Mouse (Mus musculus) right cerebral cortex, adult 18-20 months (tissue): ENCODE measurements around the gene Atad2b.
A peak's percentile ranks its signal among the peaks of the same experiment; 100 is the strongest.
"Not testable (repeated sequence)": the region's sequence is repeated elsewhere in the genome, so short reads cannot be mapped to it uniquely, and the experiment has no call there.

Source experiments
- DNase-seq: peaks from one replicate; pipeline ENCODE4 v3.0.0; 2022; ENCODE audit warnings: mixed read lengths

Atad2b gene

GRCm38 (mm10) chr12:4911716-4912115 lies 5.4 kb upstream of the Atad2b start:
- DNase-seq, result no peak

GRCm38 (mm10) chr12:4914441-4914840 lies 2.7 kb upstream of the Atad2b start:
- DNase-seq, result no peak

GRCm38 (mm10) chr12:4914944-4915343 lies 2.2 kb upstream of the Atad2b start:
- no peak for DNase-seq

GRCm38 (mm10) chr12:4917805-4918591 lies 845 bp downstream of the Atad2b start:
- peak; percentile 57 for DNase-seq

- DNase-seq, result no peak
Observed at GRCm38 (mm10) chr12:4928197-4928596, 11.0 kb downstream of the Atad2b start.

GRCm38 (mm10) chr12:4930820-4931548 lies 13.8 kb downstream of the Atad2b start:
- no peak for DNase-seq

- DNase-seq, result no peak
Observed at GRCm38 (mm10) chr12:4952272-4952671, 35.1 kb downstream of the Atad2b start.

GRCm38 (mm10) chr12:4953156-4953555 lies 36.0 kb downstream of the Atad2b start:
- DNase-seq, result peak; percentile 7

GRCm38 (mm10) chr12:4972939-4973338 lies 55.8 kb downstream of the Atad2b start:
- peak; percentile 45 for DNase-seq

GRCm38 (mm10) chr12:4978324-4978723 lies 61.2 kb downstream of the Atad2b start:
- no peak for DNase-seq

GRCm38 (mm10) chr12:4996981-4997380 lies 79.8 kb downstream of the Atad2b start:
- no peak for DNase-seq

GRCm38 (mm10) chr12:5005338-5005737 lies 88.2 kb downstream of the Atad2b start:
- DNase-seq, result peak; percentile 21

- not testable (repeated sequence) for DNase-seq
Observed at GRCm38 (mm10) chr12:5005776-5006175, 88.6 kb downstream of the Atad2b start.

- DNase-seq, result not testable (repeated sequence)
Observed at GRCm38 (mm10) chr12:5008638-5009037, 91.5 kb downstream of the Atad2b start.

GRCm38 (mm10) chr12:5025226-5025861 lies 108.2 kb downstream of the Atad2b start:
- peak; percentile 15 for DNase-seq

GRCm38 (mm10) chr12:5029035-5029434 lies 111.9 kb downstream of the Atad2b start:
- peak; percentile 19 for DNase-seq

- peak; percentile 38 for DNase-seq
Observed at GRCm38 (mm10) chr12:5038008-5038407, 120.9 kb downstream of the Atad2b start.

- no peak for DNase-seq
Observed at GRCm38 (mm10) chr12:5044141-5044540, 127.0 kb downstream of the Atad2b start.

GRCm38 (mm10) chr12:5048104-5048503 lies 131.0 kb downstream of the Atad2b start:
- no peak for DNase-seq

- DNase-seq, result no peak
Observed at GRCm38 (mm10) chr12:5067590-5067989, 150.4 kb downstream of the Atad2b start.

- DNase-seq, result no peak
Observed at GRCm38 (mm10) chr12:5070131-5070530, 153.0 kb downstream of the Atad2b start.

GRCm38 (mm10) chr12:5073191-5073590 lies 156.0 kb downstream of the Atad2b start:
- DNase-seq, result peak; percentile 59

- no peak for DNase-seq
Observed at GRCm38 (mm10) chr12:5081480-5081879, 164.3 kb downstream of the Atad2b start.

GRCm38 (mm10) chr12:5084714-5085113 lies 167.6 kb downstream of the Atad2b start:
- no peak for DNase-seq
